Mouse (Mus musculus) liver, adult (tissue): ENCODE measurements around the gene Slc41a2.

ENCODE experiments used
- GATA4 ChIP-seq: IDR thresholded peaks from 2 replicates; pipeline ENCODE4 v1.6.1; 2014; ENCODE audit warnings: mild to moderate bottlenecking, low read length; ENCODE audit not compliant: insufficient replicate concordance

Gene Slc41a2

DNA sequence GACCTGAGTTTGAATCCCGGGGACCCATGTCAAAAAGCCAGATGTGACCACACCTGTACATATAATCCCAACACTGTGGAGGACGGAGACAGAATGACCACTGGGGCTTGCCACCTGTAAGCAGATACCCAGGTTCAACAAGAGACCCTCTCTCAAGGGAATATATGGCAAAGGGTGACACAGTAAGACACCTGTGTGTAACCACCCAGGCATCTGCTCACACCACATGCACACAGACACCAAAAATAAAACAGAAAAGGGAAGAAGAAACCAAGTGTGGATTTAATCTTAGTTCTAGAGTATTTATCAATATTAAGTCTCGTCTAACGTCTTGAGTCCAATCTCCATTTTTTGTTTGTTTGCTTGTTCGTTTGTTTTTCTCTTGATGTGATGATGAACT, 5.9 kb downstream of the Slc41a2 start:
- no peak for TF ChIP-seq GATA4

DNA sequence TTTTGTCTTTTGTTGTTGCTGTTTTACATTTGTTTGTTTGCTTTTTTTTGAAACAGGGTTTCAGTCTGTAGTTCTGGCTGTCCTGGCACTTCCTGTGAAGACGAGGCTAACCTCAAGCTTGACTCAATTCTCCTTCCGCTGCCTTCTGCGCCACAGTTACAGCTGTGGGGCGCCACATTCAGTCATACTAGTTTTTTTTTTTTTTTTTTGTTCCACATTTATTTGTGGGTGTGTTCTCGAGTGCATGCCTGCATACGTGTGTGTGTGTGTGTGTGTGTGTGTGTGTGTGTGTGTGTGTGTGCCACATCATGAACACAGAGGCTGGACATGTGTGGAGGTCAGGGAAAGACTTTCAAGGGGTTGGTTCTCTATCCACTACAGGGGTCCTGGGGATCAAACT, 7.3 kb downstream of the Slc41a2 start:
- TF ChIP-seq GATA4, result no peak

DNA sequence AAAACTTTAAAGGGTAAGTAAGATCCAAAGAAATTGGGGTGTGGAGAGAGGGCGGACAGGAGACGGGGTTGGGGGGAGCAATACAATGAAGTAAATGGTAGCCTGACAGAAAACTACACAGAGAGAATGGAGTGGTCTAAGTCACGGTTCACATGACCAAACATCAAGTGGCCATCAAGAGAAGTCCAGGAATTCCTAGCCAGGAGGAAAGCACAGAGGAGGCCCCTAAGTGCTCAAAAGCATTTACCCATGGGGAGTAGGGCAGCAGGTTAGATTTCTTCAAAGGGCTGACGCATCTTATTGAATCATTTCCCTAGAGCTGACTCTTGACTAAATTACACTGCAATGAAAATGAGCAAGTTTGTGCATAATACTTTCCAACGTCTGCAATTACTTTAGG, 8.9 kb downstream of the Slc41a2 start:
- TF ChIP-seq GATA4, result no peak

- 0 out of 2 replicates have a peak, but pooled peaks have one; percentile 51 for TF ChIP-seq GATA4
Observed at GRCm38 (mm10) chr10:83326648-83327285, 10.9 kb downstream of the Slc41a2 start.

DNA sequence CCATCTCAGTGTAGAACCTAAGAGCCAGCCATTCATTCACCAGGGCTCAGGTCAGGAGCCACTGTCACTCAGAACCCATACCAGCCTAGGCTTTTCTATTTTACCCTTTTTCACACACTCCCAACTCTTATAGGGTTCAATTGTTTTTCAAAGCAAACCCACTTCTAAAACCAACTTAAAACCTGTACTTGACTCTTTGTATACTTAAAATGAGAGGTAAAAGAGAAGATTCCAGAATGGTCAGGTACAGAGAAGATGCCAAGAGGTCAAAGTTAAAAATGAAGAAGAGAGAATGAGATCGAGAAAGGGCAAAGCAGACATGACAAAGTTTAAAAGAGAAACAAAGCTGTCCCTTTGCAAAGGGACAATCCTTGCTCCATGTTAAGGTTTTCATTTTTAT, 11.8 kb downstream of the Slc41a2 start:
- TF ChIP-seq GATA4, result no peak

- no peak for TF ChIP-seq GATA4
Observed at GRCm38 (mm10) chr10:83324871-83325270, 12.8 kb downstream of the Slc41a2 start.

- TF ChIP-seq GATA4, result peak; percentile 74; the same call in 1 of the 2 replicates
Observed at GRCm38 (mm10) chr10:83322551-83323100, 15.1 kb downstream of the Slc41a2 start.

GRCm38 (mm10) chr10:83321528-83321927, 16.2 kb downstream of the Slc41a2 start:
- no peak for TF ChIP-seq GATA4

DNA sequence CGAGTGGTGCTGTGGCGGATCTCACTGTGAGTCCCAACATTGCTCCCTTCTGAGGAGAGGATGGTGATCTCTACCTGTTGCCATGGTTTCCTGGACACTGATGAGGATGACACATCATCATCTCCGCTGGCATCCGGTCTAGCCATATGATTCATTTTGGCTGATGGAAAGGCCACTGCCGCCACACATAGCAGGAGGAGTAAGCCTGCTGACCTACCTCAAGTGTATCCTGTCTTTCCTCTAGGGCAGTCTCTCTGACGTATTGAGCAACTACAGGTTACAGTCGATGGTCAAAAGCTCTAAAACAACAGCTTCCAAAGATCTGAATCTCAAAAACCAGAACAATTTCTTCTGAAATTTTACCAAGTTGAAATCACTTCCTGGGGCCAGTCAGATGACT, 16.8 kb downstream of the Slc41a2 start:
- TF ChIP-seq GATA4, result no peak

GRCm38 (mm10) chr10:83320396-83320795, 17.3 kb downstream of the Slc41a2 start:
- no peak for TF ChIP-seq GATA4

- TF ChIP-seq GATA4, result no peak
Observed at GRCm38 (mm10) chr10:83313033-83313432, 24.6 kb downstream of the Slc41a2 start.

DNA sequence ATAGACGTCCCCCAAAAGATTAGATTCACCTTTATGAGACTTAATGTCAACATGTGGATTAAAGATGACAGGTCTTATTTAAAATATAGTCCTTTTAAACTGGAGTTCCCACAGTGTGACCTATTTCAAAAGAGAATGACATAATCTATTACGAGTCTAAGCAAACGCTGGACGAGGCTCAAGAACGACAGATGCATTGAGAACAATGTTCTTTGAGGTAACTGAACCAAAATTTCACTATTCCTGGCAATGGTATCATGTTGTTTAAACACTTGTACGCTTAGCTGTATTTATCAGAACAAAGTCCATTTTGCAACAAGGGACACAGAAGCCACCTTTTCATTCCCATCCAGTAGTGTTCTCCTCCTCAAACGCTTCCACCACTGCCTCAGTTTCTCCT, 27.3 kb downstream of the Slc41a2 start:
- no peak for TF ChIP-seq GATA4

DNA sequence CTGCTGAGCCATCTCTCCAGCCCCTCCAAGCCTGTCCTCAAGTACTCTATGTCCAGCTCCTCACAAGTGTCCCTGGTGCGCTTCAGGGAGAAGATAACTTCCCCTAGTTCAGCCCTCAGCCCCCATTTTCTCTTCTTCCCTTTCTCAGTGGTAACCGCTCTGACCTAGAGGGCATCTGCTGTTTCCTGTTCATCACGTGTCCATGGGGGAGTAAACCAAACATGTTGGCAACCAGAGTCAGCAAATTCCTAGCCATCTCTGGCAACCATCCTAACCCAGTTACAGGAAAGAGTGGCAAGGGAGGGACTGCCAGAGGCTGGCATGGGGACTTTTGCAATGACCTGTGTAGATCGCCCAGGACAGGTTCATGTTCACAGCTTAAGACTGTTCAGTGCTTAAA, 36.0 kb downstream of the Slc41a2 start:
- no peak for TF ChIP-seq GATA4

DNA sequence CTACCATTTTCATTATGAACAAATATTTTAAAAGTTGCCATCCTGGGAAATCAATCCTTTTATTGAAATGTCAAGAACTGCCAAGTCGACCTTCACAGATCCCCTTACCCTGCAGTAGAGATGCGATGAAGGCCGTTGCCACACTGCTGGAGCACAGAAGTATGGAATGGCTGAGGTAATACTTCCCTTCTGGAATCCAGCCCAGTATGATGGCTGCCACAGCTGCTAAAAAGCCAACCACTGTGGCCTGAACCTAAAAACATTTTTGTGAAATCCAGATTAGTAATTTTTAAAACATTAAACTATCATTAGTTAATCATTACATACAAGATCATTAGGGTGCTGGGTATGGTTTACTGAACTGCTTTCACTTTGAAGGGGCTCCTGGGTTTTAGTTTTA, 36.6 kb downstream of the Slc41a2 start:
- no peak for TF ChIP-seq GATA4

DNA sequence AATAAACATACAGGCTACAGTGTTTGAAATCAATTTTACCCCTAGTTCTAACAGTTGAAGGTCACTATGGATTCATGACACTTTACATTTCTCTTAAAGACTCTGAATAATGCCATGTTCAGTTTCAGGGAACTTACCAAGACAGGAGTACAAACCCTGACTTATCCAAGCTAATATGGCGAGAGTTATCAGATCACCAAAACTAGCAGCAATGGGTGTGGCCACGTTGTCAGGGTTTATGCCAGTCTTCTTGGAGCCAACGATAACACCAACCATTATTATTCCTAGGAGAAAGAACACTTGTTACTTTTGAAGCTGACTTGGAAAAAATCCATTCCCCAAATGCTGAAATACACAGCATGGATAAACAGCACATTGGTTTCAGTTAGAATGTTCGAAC, 40.7 kb downstream of the Slc41a2 start:
- no peak for TF ChIP-seq GATA4

DNA sequence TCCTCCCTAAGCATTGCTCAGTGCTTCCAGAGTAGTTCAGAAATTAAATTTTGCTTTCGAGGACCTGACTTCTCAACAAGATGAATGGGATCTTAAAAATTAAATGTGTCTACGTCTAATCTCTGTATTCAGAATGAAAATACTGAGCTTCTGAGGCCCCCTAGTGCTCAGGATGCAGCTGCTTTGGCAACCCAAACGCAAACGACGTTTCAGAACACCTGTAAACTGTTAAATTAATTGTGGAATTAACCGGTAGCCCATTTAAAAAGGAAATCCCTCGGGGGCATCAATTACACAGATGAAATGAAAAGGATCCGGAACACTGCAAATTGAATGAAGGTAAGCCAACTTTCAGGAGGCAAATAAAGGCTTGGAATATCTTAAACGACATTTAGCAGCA, 42.9 kb downstream of the Slc41a2 start:
- TF ChIP-seq GATA4, result no peak

DNA sequence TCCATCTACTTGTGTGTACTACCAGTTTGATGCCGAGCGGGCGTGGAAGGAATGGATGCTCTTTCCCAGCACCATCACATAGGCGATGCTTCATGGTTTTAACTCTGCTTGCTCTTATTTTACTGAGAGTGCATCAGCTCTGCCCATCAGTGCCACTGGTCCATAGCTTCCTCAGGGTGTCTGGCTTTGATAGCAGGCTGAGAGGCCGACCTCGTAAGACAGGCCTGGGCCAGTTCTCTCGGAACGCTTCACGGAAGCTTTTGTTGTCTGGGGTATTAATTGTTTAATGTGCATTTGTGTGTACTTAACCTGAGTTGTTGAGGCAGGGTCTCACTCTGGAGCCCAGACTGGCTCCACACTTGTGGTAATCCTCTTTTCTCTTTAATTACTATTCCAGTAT, 44.3 kb downstream of the Slc41a2 start:
- no peak for TF ChIP-seq GATA4
